Mouse (Mus musculus): ENCODE measurements around the gene Wfikkn1. TPM values are rescaled to one million over a fixed set of nuclear protein-coding genes. Genes with fewer than 3 reads are reported as not detected.

Wfikkn1 gene
- polyA plus RNA-seq, 1 experiment from 2014 or later = 0.34 TPM

DNA sequence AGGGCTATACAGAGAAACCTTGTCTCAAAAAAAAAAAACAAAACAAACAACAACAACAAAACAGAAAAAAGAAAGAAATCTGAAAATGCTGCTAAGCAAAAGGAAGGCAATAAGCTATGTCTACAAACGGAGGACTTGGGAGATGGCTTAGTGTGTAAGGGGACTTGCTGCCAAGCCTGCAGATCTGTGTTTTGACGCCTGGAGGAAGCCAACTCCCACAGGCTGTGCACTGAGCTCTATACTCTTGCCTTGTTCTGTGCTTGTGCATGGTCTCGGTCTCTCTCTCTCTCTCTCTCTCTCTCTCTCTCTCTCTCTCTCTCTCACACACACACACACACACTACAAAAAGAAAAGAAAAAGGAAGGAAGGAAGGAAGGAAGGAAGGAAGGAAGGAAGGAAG lies 8.2 kb upstream of the Wfikkn1 start:
- Histone ChIP-seq H3K36me3 (ENCODE audit: control insufficient read depth, insufficient read depth, low read length) (peaks cover 4% of the 10 kb centered on the region; the same call in 1 of the 2 replicates), H3K27me3 (replicated peaks; ENCODE audit: control insufficient read depth, insufficient read depth, low read length) (no peaks in the 10 kb centered on the region), H3K4me2 (ENCODE audit: low read length) (no peak overlapping the region), H3K4me3 (ENCODE audit: low read length) (no peak overlapping the region), H3K9me3 (ENCODE audit: control insufficient read depth, low read length) (no peaks in the 10 kb centered on the region), H3K9ac (ENCODE audit: low read depth, low read length) (no peak overlapping the region), H3K27ac (ENCODE audit: low read depth, low read length) (no peak overlapping the region), H3K4me1 (ENCODE audit: control insufficient read depth, insufficient read depth, low read depth, low read length) (no peaks in the 10 kb centered on the region)
- WGBS = 86% methylated on average over 3 of the region's 3 CpGs
- ATAC-seq = no peak

DNA sequence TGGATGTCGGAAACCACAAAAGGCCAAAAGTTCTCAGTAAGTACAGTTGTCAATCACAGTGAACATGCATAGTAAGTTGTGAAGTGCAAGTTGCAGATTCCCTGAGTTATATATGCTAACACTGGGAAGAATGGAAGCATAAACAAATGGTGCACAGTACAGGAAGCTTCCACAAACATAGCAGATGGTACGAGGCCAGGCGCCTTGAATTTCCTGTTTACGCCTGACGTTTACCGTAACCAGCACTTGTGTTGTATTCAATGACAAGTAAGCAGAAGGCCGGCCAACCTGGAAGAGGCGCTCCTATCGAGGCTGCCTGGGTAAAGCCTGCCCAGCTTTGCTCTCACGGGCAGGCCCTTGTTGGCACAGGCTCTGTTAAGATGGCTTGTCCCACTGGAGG lies 6.8 kb upstream of the Wfikkn1 start:
- H3K27ac ChIP-seq (ENCODE audit: low read depth, low read length) = no peak overlapping the region
- no peaks in the 10 kb centered on the region for H3K27me3 ChIP-seq (replicated peaks; ENCODE audit: control insufficient read depth, insufficient read depth, low read length)
- ATAC-seq = no peak
- H3K9ac ChIP-seq (ENCODE audit: low read depth, low read length) = no peak overlapping the region
- peaks cover 10% of the 10 kb centered on the region; the same call in 1 of the 2 replicates for H3K36me3 ChIP-seq (ENCODE audit: control insufficient read depth, insufficient read depth, low read length)
- no peaks in the 10 kb centered on the region for H3K4me1 ChIP-seq (ENCODE audit: control insufficient read depth, insufficient read depth, low read depth, low read length)
- no peaks in the 10 kb centered on the region for H3K9me3 ChIP-seq (ENCODE audit: control insufficient read depth, low read length)
- no peak overlapping the region for H3K4me2 ChIP-seq (ENCODE audit: low read length)
- no peak overlapping the region for H3K4me3 ChIP-seq (ENCODE audit: low read length)
- WGBS = 91% methylated on average over 10 of the region's 10 CpGs

DNA sequence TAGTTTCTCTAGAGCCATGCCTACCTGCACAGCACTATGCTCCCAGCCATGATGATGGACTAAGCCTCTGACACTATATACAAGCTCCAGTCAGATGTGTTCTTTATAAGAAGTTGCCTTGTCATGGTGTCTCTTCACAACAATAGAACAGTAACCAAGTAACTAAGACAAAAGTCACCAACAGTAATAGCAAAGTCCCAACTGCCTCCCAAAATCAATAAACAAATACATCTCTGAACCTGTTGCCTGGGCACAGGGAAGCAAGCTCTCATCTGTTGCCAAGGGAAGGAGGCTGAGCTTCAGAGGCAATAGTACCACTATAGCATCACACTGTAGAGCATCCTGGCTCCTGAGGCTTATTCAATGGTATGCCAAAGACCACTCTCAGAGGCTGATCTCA lies 6.1 kb upstream of the Wfikkn1 start:
- H3K4me1 ChIP-seq (ENCODE audit: control insufficient read depth, insufficient read depth, low read depth, low read length) = no peaks in the 10 kb centered on the region
- no peak for ATAC-seq
- H3K4me3 ChIP-seq (ENCODE audit: low read length) = no peak overlapping the region
- H3K4me2 ChIP-seq (ENCODE audit: low read length) = no peak overlapping the region
- H3K27me3 ChIP-seq (replicated peaks; ENCODE audit: control insufficient read depth, insufficient read depth, low read length) = no peaks in the 10 kb centered on the region
- H3K36me3 ChIP-seq (ENCODE audit: control insufficient read depth, insufficient read depth, low read length) = peaks cover 10% of the 10 kb centered on the region; the same call in 1 of the 2 replicates
- H3K9me3 ChIP-seq (ENCODE audit: control insufficient read depth, low read length) = no peaks in the 10 kb centered on the region
- no peak overlapping the region for H3K9ac ChIP-seq (ENCODE audit: low read depth, low read length)
- H3K27ac ChIP-seq (ENCODE audit: low read depth, low read length) = no peak overlapping the region

DNA sequence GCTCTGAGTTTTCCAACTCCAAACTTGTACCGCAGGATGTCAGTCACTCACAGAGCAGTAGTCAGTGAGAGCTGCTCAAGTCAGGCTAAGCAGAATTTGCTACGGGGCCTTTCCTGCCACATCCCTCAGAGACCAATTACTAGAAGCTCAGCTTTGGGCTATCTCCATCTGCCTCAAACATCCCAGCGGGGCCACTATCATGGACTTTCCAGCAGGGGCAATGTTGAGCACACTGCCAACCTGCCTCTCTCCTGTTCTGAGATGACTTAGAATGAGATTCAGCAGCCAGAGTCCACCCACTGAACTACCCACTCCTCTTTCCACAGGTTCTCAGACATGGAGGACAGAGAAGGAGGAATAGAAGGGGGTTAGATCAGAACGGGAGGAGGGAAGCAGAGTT lies 5.0 kb upstream of the Wfikkn1 start:
- no peak overlapping the region for H3K4me3 ChIP-seq (ENCODE audit: low read length)
- no peak overlapping the region for H3K27ac ChIP-seq (ENCODE audit: low read depth, low read length)
- no peaks in the 10 kb centered on the region for H3K27me3 ChIP-seq (replicated peaks; ENCODE audit: control insufficient read depth, insufficient read depth, low read length)
- peaks cover 3% of the 10 kb centered on the region; the same call in 1 of the 2 replicates for H3K4me1 ChIP-seq (ENCODE audit: control insufficient read depth, insufficient read depth, low read depth, low read length)
- no peaks in the 10 kb centered on the region for H3K9me3 ChIP-seq (ENCODE audit: control insufficient read depth, low read length)
- no peak for ATAC-seq
- no peak overlapping the region for H3K4me2 ChIP-seq (ENCODE audit: low read length)
- peaks cover 10% of the 10 kb centered on the region; the same call in 1 of the 2 replicates for H3K36me3 ChIP-seq (ENCODE audit: control insufficient read depth, insufficient read depth, low read length)
- H3K9ac ChIP-seq (ENCODE audit: low read depth, low read length) = no peak overlapping the region
- WGBS = 69% methylated on average over 4 of the region's 4 CpGs

DNA sequence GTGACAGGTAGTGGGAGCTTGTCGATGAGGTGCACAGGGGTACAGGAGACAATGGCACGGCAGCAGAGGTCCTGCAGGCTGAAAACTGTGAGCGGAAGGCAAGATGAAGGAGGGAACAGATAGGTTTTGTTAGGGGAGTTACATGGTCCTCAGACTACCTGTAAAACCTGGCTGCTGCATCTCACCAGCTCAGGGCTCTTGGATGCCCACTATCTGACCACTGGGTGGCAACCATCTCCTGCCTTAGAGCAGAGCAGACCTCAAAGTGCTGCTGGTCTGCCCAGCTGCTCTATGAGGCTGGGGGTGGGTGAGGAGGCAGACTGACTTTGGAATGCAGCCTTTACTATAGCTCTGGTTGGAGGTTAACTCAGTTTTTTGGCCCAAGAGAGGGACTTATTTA lies 3.2 kb upstream of the Wfikkn1 start:
- Histone ChIP-seq H3K36me3 (ENCODE audit: control insufficient read depth, insufficient read depth, low read length) (peaks cover 15% of the 10 kb centered on the region), H3K4me1 (ENCODE audit: control insufficient read depth, insufficient read depth, low read depth, low read length) (peaks cover 6% of the 10 kb centered on the region; the same call in 1 of the 2 replicates), H3K4me2 (ENCODE audit: low read length) (no peak overlapping the region), H3K27me3 (replicated peaks; ENCODE audit: control insufficient read depth, insufficient read depth, low read length) (no peaks in the 10 kb centered on the region), H3K4me3 (ENCODE audit: low read length) (no peak overlapping the region), H3K9ac (ENCODE audit: low read depth, low read length) (no peak overlapping the region), H3K9me3 (ENCODE audit: control insufficient read depth, low read length) (no peaks in the 10 kb centered on the region), H3K27ac (ENCODE audit: low read depth, low read length) (no peak overlapping the region)
- no peak for ATAC-seq
- WGBS = 93% methylated on average over 3 of the region's 3 CpGs

DNA sequence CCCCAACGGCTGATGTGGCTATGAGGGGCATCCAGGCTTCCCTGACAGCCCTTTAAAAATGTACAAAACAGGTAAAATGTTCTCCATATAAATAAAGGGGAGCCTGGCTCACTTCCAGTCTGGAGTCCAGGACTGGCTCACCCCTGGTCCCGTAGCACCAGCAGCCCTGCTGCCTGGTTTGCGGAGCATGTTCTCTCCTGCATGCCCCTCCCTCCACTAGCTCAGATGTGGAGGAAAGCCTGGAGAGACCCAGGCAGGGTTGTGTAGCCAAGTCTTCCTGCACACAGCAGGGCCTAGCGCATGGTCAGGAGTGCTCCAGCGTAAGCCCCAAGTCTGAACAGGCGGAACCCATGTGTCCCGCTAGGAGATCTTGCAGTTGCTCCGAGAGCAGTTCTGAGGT lies 2.6 kb upstream of the Wfikkn1 start:
- H3K9me3 ChIP-seq (ENCODE audit: control insufficient read depth, low read length) = no peaks in the 10 kb centered on the region
- no peak overlapping the region for H3K9ac ChIP-seq (ENCODE audit: low read depth, low read length)
- H3K27me3 ChIP-seq (replicated peaks; ENCODE audit: control insufficient read depth, insufficient read depth, low read length) = no peaks in the 10 kb centered on the region
- H3K4me3 ChIP-seq (ENCODE audit: low read length) = no peak overlapping the region
- ATAC-seq = no peak
- H3K4me1 ChIP-seq (ENCODE audit: control insufficient read depth, insufficient read depth, low read depth, low read length) = peaks cover 6% of the 10 kb centered on the region; the same call in 1 of the 2 replicates
- WGBS = 76% methylated on average over 8 of the region's 8 CpGs
- H3K27ac ChIP-seq (ENCODE audit: low read depth, low read length) = peak overlapping the region; percentile 12; the same call in 1 of the 2 replicates
- H3K4me2 ChIP-seq (ENCODE audit: low read length) = no peak overlapping the region
- peaks cover 20% of the 10 kb centered on the region for H3K36me3 ChIP-seq (ENCODE audit: control insufficient read depth, insufficient read depth, low read length)

DNA sequence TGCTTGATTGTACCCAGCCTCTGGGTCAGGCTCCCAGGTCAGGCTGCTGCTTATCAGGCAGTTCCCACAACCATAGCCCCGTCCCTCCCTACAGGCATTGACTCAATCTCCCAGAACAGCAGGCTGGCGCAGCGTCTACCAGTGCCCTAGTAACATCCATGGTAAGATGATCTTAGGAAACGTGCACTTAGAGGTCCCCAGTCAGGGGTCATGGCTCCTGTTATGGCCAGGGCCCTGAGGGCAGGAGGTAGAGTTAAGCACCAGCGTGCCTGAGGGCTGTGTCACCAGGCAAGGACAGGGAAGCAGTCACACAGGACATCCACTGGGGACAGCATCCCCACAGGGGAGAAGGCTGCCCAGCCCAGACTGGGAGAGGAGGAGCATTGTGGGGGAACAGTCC lies 1.6 kb upstream of the Wfikkn1 start:
- H3K27ac ChIP-seq (ENCODE audit: low read depth, low read length) = no peak overlapping the region
- no peak overlapping the region for H3K9ac ChIP-seq (ENCODE audit: low read depth, low read length)
- H3K4me2 ChIP-seq (ENCODE audit: low read length) = no peak overlapping the region
- 27% methylated on average over 5 of the region's 5 CpGs for WGBS
- no peaks in the 10 kb centered on the region for H3K9me3 ChIP-seq (ENCODE audit: control insufficient read depth, low read length)
- H3K27me3 ChIP-seq (replicated peaks; ENCODE audit: control insufficient read depth, insufficient read depth, low read length) = no peaks in the 10 kb centered on the region
- peaks cover 25% of the 10 kb centered on the region for H3K36me3 ChIP-seq (ENCODE audit: control insufficient read depth, insufficient read depth, low read length)
- H3K4me1 ChIP-seq (ENCODE audit: control insufficient read depth, insufficient read depth, low read depth, low read length) = peaks cover 6% of the 10 kb centered on the region; the same call in 1 of the 2 replicates
- H3K4me3 ChIP-seq (ENCODE audit: low read length) = no peak overlapping the region
- ATAC-seq = no peak

DNA sequence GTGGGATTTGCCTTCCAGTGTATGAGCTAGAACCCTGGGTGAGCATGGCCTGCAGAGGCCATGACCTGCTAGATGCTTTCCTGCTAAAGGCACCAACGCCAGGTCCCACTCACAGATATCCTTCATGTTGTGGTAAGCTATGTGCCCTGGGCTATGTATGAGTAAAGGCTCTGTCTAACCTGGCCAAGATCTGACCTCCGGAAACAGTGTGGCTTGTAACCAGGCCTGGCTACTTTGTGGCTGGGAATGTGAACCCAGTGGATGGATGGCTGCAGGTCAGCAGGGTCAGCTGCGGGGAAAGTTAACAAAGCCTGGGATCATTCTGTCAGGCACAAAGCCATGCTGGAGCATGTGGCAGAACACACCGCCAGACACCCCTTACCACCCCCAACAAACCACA lies 1.0 kb upstream of the Wfikkn1 start:
- Histone ChIP-seq H3K4me3 (ENCODE audit: low read length) (no peak overlapping the region), H3K27ac (ENCODE audit: low read depth, low read length) (no peak overlapping the region), H3K4me1 (ENCODE audit: control insufficient read depth, insufficient read depth, low read depth, low read length) (peaks cover 11% of the 10 kb centered on the region), H3K4me2 (ENCODE audit: low read length) (no peak overlapping the region), H3K27me3 (replicated peaks; ENCODE audit: control insufficient read depth, insufficient read depth, low read length) (no peaks in the 10 kb centered on the region), H3K36me3 (ENCODE audit: control insufficient read depth, insufficient read depth, low read length) (peaks cover 25% of the 10 kb centered on the region), H3K9me3 (ENCODE audit: control insufficient read depth, low read length) (no peaks in the 10 kb centered on the region), H3K9ac (ENCODE audit: low read depth, low read length) (no peak overlapping the region)
- WGBS = 16% methylated on average over 4 of the region's 4 CpGs
- ATAC-seq = no peak

DNA sequence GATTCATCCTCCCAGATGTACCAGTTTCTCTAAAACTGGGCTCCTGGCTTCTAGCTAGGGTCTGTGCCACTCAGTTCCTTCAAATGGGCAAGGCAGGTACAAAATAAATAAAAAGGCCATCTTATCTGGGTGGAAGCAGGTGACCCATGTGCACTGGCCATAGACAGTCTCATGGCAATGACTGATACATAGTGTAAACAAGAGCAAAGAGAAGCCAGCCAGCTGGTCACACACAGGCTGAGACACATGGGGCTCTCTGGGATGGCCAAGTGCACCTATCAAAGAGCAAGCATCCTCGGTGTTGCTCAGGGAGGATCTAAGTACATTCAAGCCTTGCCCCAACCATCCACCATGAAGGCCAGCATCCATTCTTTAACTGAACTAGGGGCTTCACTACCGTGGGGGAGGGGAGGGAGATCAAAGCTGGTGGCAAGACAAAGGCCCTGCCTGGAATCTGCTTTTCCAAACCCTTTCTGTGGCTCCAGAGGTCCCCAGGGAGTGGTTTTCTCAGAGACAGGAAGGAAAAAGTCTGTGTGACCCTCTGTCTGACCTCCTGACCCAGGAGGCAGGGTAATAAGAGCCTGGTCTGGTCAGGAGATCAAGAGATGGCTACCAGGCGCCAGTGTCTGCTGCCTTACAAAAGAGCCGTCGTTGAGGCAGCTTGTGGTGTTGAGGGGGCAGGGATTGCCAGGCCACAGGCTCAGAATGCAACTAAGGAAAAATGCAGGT lies 419 bp upstream of the Wfikkn1 start:
- H3K4me1 ChIP-seq (ENCODE audit: control insufficient read depth, insufficient read depth, low read depth, low read length) = peaks cover 17% of the 10 kb centered on the region
- H3K4me2 ChIP-seq (ENCODE audit: low read length) = no peak overlapping the region
- no peak for ATAC-seq
- WGBS = 11% methylated on average over 5 of the region's 5 CpGs
- no peaks in the 10 kb centered on the region for H3K27me3 ChIP-seq (replicated peaks; ENCODE audit: control insufficient read depth, insufficient read depth, low read length)
- H3K4me3 ChIP-seq (ENCODE audit: low read length) = no peak overlapping the region
- H3K36me3 ChIP-seq (ENCODE audit: control insufficient read depth, insufficient read depth, low read length) = peaks cover 25% of the 10 kb centered on the region
- no peaks in the 10 kb centered on the region for H3K9me3 ChIP-seq (ENCODE audit: control insufficient read depth, low read length)
- no peak overlapping the region for H3K27ac ChIP-seq (ENCODE audit: low read depth, low read length)
- H3K9ac ChIP-seq (ENCODE audit: low read depth, low read length) = no peak overlapping the region
